Mouse (Mus musculus): ENCODE measurements around the gene Gamt.
"Not testable (repeated sequence)": the region's sequence is repeated elsewhere in the genome, so short reads cannot be mapped to it uniquely, and the experiment has no call there.

Gene Gamt

DNA sequence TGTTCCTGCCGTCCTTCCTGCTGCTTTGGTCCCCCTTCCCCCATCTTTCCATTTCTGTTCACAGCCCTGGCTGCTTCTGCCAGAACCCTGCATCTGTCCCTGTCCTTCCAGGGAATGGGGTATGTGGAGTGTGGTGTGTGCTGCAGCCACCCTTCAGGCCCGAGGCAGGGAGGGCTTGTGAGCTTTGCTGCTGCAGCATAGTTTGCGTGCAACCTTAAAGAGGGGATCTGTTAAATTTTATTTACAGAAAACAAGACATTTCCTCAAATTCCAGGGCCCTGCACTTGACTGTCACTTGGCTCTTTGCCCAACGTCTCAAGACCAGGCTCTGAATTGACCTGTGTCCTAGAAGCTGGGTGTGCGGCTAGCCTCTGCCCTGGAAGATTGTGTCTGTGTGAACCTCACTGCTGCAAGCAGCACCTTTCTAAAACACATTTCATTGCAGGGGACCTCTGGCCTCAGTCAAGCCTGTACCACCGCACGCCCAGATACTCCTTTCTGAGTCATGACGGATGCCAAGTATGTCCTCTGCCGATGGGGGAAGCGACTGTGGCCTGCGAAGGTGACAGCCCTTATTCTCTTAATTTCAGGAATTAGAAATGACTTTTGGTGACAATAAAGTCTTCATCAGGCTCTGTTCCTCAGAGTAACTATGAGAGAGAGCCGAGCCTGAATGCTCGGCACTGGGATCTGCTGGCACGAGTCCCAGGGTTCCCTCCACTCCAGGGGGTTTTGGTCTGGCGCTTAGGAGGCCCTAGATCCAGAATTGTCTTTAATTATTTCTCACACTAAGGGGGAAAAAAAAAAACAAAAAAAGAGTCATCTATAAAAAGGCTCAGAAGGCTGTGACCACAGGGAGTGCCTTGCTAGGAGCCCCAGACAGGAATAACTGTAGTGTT lies 32.7 kb downstream of the Gamt start:
- DNase-seq (ENCODE audit: low spot score) = no peak

DNA sequence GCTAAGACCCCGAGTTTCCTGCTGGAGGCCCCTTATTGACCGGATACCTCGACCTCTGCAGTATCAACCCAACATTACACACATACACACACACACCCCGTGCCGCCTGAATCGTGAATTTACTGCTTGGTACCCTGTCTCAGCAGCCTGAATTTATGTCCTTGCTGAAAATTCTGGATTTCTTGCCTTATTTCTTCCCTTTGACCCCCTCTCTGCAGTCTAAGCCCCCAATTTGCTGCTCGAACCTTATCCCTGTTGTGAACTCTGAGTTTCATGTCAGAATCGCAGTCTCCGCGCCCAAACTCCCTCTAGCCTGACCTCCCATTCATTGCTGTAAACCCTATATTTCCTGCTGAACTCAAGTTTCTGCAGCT lies 33.7 kb downstream of the Gamt start:
- DNase-seq (ENCODE audit: low spot score) = no peak

DNA sequence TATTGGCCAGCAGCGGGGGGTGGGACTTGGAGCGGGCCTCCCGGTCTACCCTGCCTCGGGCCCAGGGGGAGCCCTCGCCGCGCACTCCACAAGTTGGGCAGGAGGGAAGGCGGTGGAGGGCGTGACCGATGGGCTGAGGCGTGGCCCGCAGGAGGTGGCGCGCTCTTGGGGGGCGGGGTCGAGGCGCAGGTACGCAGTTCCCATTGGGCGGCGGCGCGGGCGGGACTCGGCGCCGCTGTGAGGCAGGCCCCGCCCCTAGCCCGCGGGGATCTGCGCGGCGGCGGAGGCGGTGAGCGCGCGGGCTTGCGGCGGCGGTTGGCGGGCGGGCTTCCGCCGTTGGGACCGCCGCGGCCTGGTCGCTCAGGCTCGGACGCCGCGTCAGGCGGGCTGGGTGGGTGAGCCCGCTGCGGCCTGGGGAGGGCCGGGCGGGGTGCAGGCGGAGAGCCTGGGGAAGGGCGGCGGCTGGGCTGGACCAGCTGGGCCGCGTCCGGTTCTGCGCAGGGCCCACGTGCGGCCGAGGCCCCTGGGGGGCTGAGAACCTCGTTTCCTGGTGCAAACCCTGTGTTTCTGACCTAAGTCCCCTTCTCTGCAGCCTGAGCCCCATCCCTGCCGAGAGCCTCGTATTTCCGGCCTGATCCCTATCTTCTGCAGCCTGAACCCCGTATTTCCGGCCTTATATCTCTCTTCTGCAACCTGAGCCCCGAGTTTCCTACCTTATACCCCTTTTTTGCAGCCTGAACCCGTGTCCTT lies 34.2 kb downstream of the Gamt start, which contains the start of gene Mum1:
Mum1 (plus strand) TSS at position 19 of the 750 bp plus-strand sequence.
- DNase-seq (ENCODE audit: low spot score) = peak; percentile 97

DNA sequence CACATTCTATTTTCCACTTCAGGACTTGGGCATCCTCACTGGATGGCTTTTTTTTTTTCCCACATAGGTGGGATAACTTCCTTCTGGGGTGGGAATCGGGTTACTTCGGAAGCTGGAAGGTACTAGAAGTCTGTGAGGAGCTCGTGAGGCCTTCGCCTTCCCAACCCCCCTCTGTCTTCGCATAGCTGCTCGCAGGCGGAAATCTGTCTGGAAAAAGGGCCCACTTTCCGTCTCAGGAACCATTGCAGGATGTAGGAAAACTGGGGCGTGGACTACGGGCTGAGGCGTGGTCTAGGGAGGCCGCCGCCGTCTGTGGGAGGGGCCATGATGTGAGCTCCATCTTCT lies 34.8 kb downstream of the Gamt start:
- no peak for DNase-seq (ENCODE audit: low spot score)

DNA sequence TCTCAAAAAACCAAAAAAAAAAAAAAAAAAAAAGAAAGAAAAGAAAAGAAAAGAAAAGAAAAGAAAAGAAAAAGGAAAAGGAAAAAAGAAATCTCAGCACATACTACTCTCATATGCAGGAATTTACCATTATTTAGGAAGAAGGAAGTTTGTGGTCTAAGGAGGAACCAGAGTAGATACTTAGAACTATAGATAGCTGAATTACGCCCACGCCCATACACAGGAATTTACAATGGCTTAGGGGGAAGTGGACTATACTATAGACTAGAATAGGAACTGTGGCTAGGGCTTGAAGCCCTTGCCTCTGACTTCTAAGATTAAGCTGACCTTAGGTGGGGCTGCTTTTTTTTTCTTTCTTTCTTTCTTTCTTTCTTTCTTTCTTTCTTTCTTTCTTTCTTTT lies 37.7 kb downstream of the Gamt start:
- not testable (repeated sequence) for DNase-seq (ENCODE audit: low spot score)

DNA sequence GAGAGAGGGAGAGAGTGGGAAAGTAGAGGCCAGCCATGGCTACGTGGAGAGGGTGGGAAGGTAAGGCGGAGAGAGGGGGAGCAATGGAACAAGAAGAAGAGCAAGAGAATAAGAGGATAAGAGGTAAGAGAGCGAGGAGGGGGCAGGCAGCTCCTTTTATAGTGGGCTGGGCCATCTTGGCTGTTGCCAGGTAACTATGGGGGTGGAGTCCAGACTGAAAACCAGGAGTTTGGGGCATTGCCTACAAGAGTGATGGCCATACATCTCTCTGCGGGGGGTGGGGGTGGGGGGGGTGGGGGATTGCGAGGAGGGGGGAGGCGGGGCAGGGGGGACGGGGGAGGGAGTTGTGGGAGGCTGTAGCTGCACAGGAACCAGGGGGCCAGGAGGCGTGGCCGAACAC lies 40.1 kb downstream of the Gamt start:
- no peak for DNase-seq (ENCODE audit: low spot score)

DNA sequence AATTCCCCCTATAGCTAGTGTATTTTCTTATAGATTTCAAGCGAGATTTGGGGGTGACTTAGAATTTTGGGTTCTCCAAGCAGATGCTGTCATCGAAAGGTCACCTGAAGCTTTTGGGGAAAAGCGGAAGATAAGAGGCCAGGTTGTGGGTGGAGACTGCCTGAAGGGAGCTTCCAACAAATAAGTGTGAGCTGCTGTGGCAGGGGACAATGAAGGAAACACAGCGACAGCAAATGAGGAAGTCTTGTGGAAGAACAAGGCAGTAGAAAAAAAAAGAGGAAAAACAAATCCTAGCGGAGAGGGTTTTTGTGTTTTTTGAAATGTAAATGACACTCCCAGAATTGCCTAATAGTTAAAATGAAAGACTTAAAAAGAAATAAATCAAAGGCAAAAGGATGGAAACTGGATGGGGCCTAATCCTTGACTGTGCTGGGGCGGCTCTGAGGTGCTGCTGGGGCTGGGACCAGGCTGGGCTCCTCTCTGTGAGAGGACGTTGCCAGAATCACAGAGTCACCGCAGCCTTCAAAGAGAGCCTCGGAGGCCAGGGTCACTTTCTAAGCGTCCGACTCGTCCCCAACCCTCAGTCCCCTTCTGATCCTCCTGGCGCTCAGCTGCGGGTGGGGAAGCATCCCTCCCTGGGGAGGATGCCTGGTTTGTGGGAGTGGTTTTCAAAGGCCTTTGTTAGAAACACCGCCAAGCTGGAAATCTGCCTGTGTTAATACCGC lies 45.6 kb downstream of the Gamt start:
- no peak for DNase-seq (ENCODE audit: low spot score)

DNA sequence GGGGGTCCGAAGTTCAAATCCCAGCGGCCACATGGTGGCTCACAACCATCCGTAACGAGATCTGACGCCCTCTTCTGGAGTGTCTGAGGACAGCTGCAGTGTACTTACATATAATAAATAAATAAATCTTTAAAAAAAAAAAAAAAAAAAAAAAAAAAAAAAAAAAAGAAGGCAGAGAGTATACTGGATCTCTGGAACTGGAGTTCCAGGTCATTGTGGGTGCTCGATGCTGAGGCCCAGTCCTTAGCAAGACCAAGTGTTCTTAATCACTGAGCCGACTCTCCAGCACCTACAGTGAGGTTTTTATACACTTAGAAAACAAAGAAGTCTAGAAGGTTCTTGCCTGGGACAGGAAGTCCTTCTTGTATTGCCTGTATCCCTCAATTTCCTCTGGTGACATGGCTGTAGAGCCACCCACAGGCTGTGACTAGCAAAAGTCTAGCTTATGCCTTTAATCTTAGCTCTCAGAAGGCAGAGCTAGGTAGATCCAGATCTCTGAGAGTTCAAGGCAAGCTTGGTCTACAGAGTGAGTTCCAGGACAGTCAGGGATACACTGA lies 49.2 kb downstream of the Gamt start:
- not testable (repeated sequence) for DNase-seq (ENCODE audit: low spot score)

DNA sequence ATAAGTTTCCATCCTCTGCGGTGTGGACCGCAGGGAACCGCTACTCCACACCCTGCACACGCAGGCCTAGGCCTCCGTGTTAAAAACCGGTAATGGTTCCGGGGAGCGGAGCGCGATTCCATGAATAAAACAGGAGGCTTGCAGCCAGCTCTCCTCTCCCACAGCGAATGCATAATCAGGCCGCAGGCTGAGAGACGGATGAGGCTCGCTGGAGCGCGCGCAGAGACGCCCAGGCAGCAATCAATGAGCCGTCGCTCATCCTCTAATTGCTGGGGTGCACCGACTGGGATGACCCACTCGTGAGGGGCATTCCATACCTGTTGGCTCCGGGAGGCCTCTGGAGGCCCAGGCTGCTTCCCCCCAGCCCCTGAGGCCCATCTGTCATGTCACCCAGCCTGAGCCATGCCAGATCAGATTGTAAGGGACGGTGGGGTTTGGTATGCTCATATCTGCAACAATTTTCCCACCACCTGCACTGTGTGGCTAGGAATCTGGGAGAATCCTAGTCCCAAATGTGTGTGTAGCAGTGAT lies 51.9 kb downstream of the Gamt start:
- DNase-seq (ENCODE audit: low spot score) = no peak

DNA sequence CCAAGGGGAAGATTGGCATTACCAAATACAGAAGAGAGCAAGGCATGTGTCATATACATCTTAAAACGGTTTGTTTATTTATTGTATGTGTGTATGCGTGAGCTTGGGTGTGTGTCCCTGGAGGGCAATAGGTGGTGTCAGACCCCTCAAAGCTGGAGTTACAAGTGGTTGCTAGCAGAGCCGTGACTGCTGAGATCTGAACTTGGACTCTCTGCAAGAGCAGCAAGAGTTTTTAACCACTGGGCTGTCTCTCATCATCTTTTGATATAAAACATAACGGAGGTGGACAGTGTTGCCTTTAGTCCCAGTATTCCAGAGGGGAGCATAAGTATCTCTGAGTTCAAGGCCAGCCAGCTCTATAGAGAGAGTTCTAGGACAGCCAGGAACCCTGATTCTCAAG lies 52.6 kb downstream of the Gamt start:
- no peak for DNase-seq (ENCODE audit: low spot score)
